Mouse (Mus musculus) MEL (cell line): Measurements from ENCODE around the gene Srf. TPM values are rescaled to one million over a fixed set of nuclear protein-coding genes. Genes with fewer than 3 reads are reported as not detected.

Source experiments
- DNase-seq: peaks from one replicate; pipeline ENCODE4 v3.0.0; 2011; ENCODE audit warnings: low read depth, low spot score
- H3K27ac ChIP-seq: 2 replicates; pipeline ENCODE4 v1.5.1; 2012; ENCODE audit warnings: low read depth, mild to moderate bottlenecking, control low read depth, low read length, moderate library complexity; ENCODE audit not compliant: control insufficient read depth
- H3K27me3 ChIP-seq, 2 experiments: fragments of 150-350 bp in 1 of 2; sonication (generic) in 1 of 2; 2 replicates each; pipeline ENCODE4 v1.6.1; 2012; ENCODE audit warnings: low read length in 2 of 2, mild to moderate bottlenecking in 2 of 2, improper control_type of control experiment in 1 of 2, moderate library complexity in 1 of 2; ENCODE audit not compliant: insufficient read depth in 2 of 2, control insufficient read depth in 1 of 2
- H3K36me3 ChIP-seq, 2 experiments: 2 replicates each; pipeline ENCODE4 v1.6.1; 2012 to 2014; ENCODE audit warnings: low read length in 2 of 2, improper control_type of control experiment in 1 of 2, inconsistent platforms in 1 of 2, mild to moderate bottlenecking in 1 of 2; ENCODE audit not compliant: insufficient read depth in 2 of 2, control insufficient read depth in 1 of 2
- H3K4me1 ChIP-seq, 2 experiments: fragments of 150-350 bp in 1 of 2; sonication (generic) in 1 of 2; 2 replicates each; pipeline ENCODE4 v1.6.1; 2012; ENCODE audit warnings: low read length in 2 of 2, improper control_type of control experiment in 1 of 2, mild to moderate bottlenecking in 1 of 2; ENCODE audit not compliant: insufficient read depth in 2 of 2, control insufficient read depth in 1 of 2
- H3K4me3 ChIP-seq, 2 experiments: fragments of 150-350 bp in 1 of 2; sonication (generic) in 1 of 2; 2 replicates each; pipeline ENCODE4 v1.5.1; 2012; ENCODE audit warnings: low read depth in 2 of 2, low read length in 2 of 2, mild to moderate bottlenecking in 2 of 2, moderate library complexity in 2 of 2, control low read depth in 1 of 2, improper control_type of control experiment in 1 of 2; ENCODE audit not compliant: control insufficient read depth in 1 of 2, insufficient read depth in 1 of 2
- H3K79me2 ChIP-seq: 2 replicates; pipeline ENCODE4 v1.6.1; 2012; ENCODE audit warnings: mild to moderate bottlenecking, low read length, moderate library complexity; ENCODE audit not compliant: control insufficient read depth, poor library complexity, insufficient read depth
- H3K9ac ChIP-seq: 2 replicates; pipeline ENCODE4 v1.6.1; 2012; ENCODE audit warnings: low read depth, mild to moderate bottlenecking, control low read depth, low read length, moderate library complexity; ENCODE audit not compliant: control insufficient read depth, poor library complexity, severe bottlenecking
- H3K9me3 ChIP-seq: fragments of 150-350 bp; sonication (generic); replicated peaks from 2 replicates; pipeline ENCODE4 v1.6.1; 2012; ENCODE audit warnings: mild to moderate bottlenecking, low read length, improper control_type of control experiment, moderate library complexity; ENCODE audit not compliant: insufficient read depth
- BHLHE40 ChIP-seq: IDR thresholded peaks from 2 replicates; pipeline ENCODE4 v1.6.1; 2012; ENCODE audit warnings: low read depth, mild to moderate bottlenecking, inconsistent platforms, low read length, improper control_type of control experiment, borderline replicate concordance
- E2F4 ChIP-seq: IDR thresholded peaks from 2 replicates; pipeline ENCODE4 v1.6.1; 2011; ENCODE audit warnings: low read depth, low read length, improper control_type of control experiment, borderline replicate concordance
- ELF1 ChIP-seq: IDR thresholded peaks from 2 replicates; pipeline ENCODE4 v1.6.1; 2014; ENCODE audit warnings: low read depth, mild to moderate bottlenecking, inconsistent platforms, low read length, improper control_type of control experiment, moderate library complexity
- EP300 ChIP-seq, 2 experiments: IDR thresholded peaks; 2 replicates each; pipeline ENCODE4 v1.6.1; 2011; ENCODE audit warnings: improper control_type of control experiment in 2 of 2, low read length in 2 of 2, low read depth in 1 of 2, mild to moderate bottlenecking in 1 of 2
- ETS1 ChIP-seq: IDR thresholded peaks from 2 replicates; pipeline ENCODE4 v1.6.1; 2012; ENCODE audit warnings: low read depth, mild to moderate bottlenecking, inconsistent platforms, low read length, improper control_type of control experiment, moderate library complexity
- JUND ChIP-seq: IDR thresholded peaks from 2 replicates; pipeline ENCODE4 v1.6.1; 2011; ENCODE audit warnings: low read depth, mild to moderate bottlenecking, improper control_type of control experiment, low read length
- KAT2A ChIP-seq: conservative IDR thresholded peaks from 2 replicates; pipeline ENCODE4 v1.6.1; 2012; ENCODE audit warnings: low read depth, low read length, improper control_type of control experiment, inconsistent platforms
- MAX ChIP-seq: IDR thresholded peaks from 2 replicates; pipeline ENCODE4 v1.6.1; 2011; ENCODE audit warnings: low read length, improper control_type of control experiment
- MEF2A ChIP-seq: IDR thresholded peaks from 2 replicates; pipeline ENCODE4 v1.6.1; 2014; ENCODE audit warnings: low read depth, mild to moderate bottlenecking, inconsistent platforms, low read length, improper control_type of control experiment; ENCODE audit not compliant: poor library complexity, insufficient replicate concordance, severe bottlenecking; ENCODE audit errors: extremely low read depth
- MXI1 ChIP-seq: IDR thresholded peaks from 2 replicates; pipeline ENCODE4 v1.6.1; 2011; ENCODE audit warnings: mild to moderate bottlenecking, low read depth, low read length, improper control_type of control experiment
- NELFE ChIP-seq: IDR thresholded peaks from 2 replicates; pipeline ENCODE4 v1.6.1; 2011; ENCODE audit warnings: low read depth, low read length, improper control_type of control experiment
- POLR2A ChIP-seq, 2 experiments: IDR thresholded peaks; 2 replicates each; pipeline ENCODE4 v1.6.1; 2011 to 2012; ENCODE audit warnings: low read length in 2 of 2, mild to moderate bottlenecking in 2 of 2, control low read depth in 1 of 2, improper control_type of control experiment in 1 of 2, low read depth in 1 of 2, moderate library complexity in 1 of 2; ENCODE audit not compliant: control insufficient read depth in 1 of 2, insufficient read depth in 1 of 2, poor library complexity in 1 of 2
- SIN3A ChIP-seq: IDR thresholded peaks from 2 replicates; pipeline ENCODE4 v1.6.1; 2012; ENCODE audit warnings: low read length, improper control_type of control experiment, inconsistent platforms
- TBP ChIP-seq: IDR thresholded peaks from 2 replicates; pipeline ENCODE4 v1.8.0; 2011; ENCODE audit warnings: low read depth, low read length, improper control_type of control experiment
- USF1 ChIP-seq: IDR thresholded peaks from 2 replicates; pipeline ENCODE4 v1.6.1; 2014; ENCODE audit warnings: low read depth, mild to moderate bottlenecking, inconsistent platforms, low read length, improper control_type of control experiment, moderate library complexity
- USF2 ChIP-seq, 2 experiments: IDR thresholded peaks; 2 replicates each; pipeline ENCODE4 v1.6.1; 2011 to 2012; ENCODE audit warnings: improper control_type of control experiment in 2 of 2, low read length in 2 of 2, borderline replicate concordance in 1 of 2, inconsistent platforms in 1 of 2, low read depth in 1 of 2, mild to moderate bottlenecking in 1 of 2; ENCODE audit not compliant: insufficient read depth in 1 of 2
- ZMIZ1 ChIP-seq: IDR thresholded peaks from 2 replicates; pipeline ENCODE4 v1.6.1; 2012; ENCODE audit warnings: low read depth, mild to moderate bottlenecking, inconsistent platforms, low read length, improper control_type of control experiment, moderate library complexity
- polyA plus RNA-seq, 2 experiments: library from polyadenylated mRNA; stranded (reverse) in 1 of 2; unstranded in 1 of 2; fragments of >175 nt in 1 of 2; fragments of >200 nt in 1 of 2; gene quantifications; 2 replicates each; pipeline versions ENCODE4 v1.2.1 to v1.2.4; 2012; ENCODE audit warnings: low replicate concordance in 2 of 2, low read depth in 1 of 2; ENCODE audit not compliant: insufficient read length in 2 of 2, insufficient read depth in 1 of 2, missing spikeins in 1 of 2
- total RNA-seq: library from RNA; depleted of rRNA; stranded (reverse); fragments of 300-350 nt; gene quantifications from 2 replicates; pipeline ENCODE4 v1.2.3, GENCODE M21; 2012

Srf gene
- total and polyA plus RNA-seq, 3 experiments, result 43.9 to 114 TPM; not detected in 1

- H3K9ac ChIP-seq, result peak overlapping the region; percentile 67
- no peak for TF ChIP-seq JUND
- no peak for TF ChIP-seq ELF1
- peak; percentile 55; the same call in 1 of the 2 replicates for TF ChIP-seq TBP
- TF ChIP-seq MXI1, result peak; percentile 58; the same call in 1 of the 2 replicates
- TF ChIP-seq SIN3A, result peak; percentile 51; the same call in 1 of the 2 replicates
- TF ChIP-seq MAX, result peak; percentile 45; the same call in 1 of the 2 replicates
- TF ChIP-seq KAT2A, result no peak
- peak; percentile 44; the same call in 1 of the 2 replicates for TF ChIP-seq NELFE
- TF ChIP-seq POLR2A (IDR thresholded peaks at IDR 0.05; ENCODE audit: control insufficient read depth in 1 of 2, insufficient read depth in 1 of 2, low read depth in 1 of 2, low read length in 2 of 2, poor library complexity in 1 of 2), result peak; percentile 50 to 66; a peak in 2 of 4 replicates
- peak; percentile 76 for TF ChIP-seq USF1
- TF ChIP-seq ETS1, result peak; percentile 65; the same call in 1 of the 2 replicates
- peak; percentile 98 for TF ChIP-seq BHLHE40
- TF ChIP-seq, all 39 proteins: peak for 9
- Histone ChIP-seq H3K36me3 (no peaks in the 10 kb centered on the region), H3K79me2 (no peaks in the 10 kb centered on the region), H3K27ac (peak overlapping the region; percentile 13), H3K9me3 (no peaks in the 10 kb centered on the region), H3K4me1 (peaks cover 0 to 3% of the 10 kb centered on the region in 2 experiments; a peak in 1 of 4 replicates), H3K27me3 (no peaks in the 10 kb centered on the region), H3K4me3 (peak overlapping the region; percentile 54 to 58)
- peak; percentile 82 for DNase-seq
These were observed 35.5 kb downstream of the Srf start for GRCm38 (mm10) chr17:46520385-46520979.

DNA sequence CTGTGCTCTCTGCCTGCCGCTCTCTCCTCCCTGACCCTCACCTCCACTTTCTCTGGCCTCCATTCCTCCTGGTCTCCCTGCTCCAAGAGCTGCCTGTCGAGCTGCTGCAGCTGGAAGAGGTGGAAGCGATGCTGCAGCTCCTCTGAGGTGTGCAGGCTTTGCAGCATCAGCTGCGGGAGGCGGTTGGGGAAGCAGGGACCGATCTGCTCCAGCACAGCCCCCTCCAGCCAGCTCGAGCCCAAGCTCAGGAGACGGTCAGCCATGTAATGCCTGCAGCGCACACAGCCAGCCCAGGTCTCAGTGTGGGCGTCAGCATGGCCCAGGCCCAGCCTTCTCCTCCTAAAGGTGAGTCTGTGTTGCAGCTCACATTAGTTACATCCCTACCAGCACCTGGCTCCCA lies 36.0 kb downstream of the Srf start:
- TF ChIP-seq MEF2A, result no peak
- no peak for TF ChIP-seq USF2 (IDR thresholded peaks at IDR 0.05; ENCODE audit: borderline replicate concordance in 1 of 2, insufficient read depth in 1 of 2, low read depth in 1 of 2, low read length in 2 of 2)
- TF ChIP-seq EP300 (IDR thresholded peaks at IDR 0.05; ENCODE audit: low read depth in 1 of 2, low read length in 2 of 2), result no peak
- no peak for TF ChIP-seq POLR2A (IDR thresholded peaks at IDR 0.05; ENCODE audit: control insufficient read depth in 1 of 2, insufficient read depth in 1 of 2, low read depth in 1 of 2, low read length in 2 of 2, poor library complexity in 1 of 2)
- 0 out of 2 replicates have a peak, but pooled peaks have one; percentile 24 for TF ChIP-seq MXI1
- TF ChIP-seq ZMIZ1, result no peak
- TF ChIP-seq E2F4, result no peak
- Histone ChIP-seq H3K79me2 (no peaks in the 10 kb centered on the region), H3K27ac (no peak overlapping the region), H3K9me3 (no peaks in the 10 kb centered on the region), H3K4me1 (peaks cover 0 to 3% of the 10 kb centered on the region in 2 experiments; a peak in 1 of 4 replicates), H3K27me3 (no peaks in the 10 kb centered on the region), H3K9ac (peak overlapping the region; percentile 67), H3K36me3 (no peaks in the 10 kb centered on the region), H3K4me3 (peak overlapping the region; percentile 54 to 58)
- no peak for DNase-seq
